Mouse (Mus musculus): ENCODE data around the gene Msrb1.
"Not testable (repeated sequence)": the region's sequence is repeated elsewhere in the genome, so short reads cannot be mapped to it uniquely, and the experiment has no call there.

The Msrb1 gene

GRCm38 (mm10) chr17:24719494-24720222, 16.8 kb upstream of the Msrb1 start:
- DNase-seq (ENCODE audit: low spot score), result peak; percentile 98

- not testable (repeated sequence) for DNase-seq (ENCODE audit: low spot score)
Measured at GRCm38 (mm10) chr17:24720616-24721015, 15.8 kb upstream of the Msrb1 start.

DNA sequence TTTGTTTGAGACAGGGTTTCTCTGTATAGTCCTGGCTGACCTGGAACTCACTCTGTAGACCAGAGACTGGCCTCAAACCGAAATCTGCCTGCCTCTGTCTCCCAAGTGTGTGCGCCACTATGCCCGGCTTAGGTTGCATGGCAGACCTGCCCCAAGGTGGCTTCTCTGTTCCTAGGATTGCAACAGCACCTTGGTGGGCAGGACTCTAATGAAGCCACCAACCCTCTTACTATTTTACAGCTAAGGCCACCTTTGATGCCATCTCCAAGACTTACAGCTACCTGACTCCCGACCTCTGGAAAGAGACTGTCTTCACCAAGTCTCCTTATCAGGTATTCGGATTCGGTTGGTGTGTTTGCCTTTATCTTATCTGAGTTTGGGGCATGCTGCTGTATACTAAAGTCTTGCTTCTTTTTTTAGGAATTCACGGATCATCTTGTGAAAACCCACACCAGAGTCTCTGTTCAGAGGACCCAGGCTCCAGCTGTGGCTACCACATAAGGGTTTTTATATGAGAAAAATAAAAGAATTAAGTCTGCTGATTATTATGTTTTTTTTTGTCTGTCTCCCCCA, 15.0 kb upstream of the Msrb1 start:
- DNase-seq (ENCODE audit: low spot score), result not testable (repeated sequence)

DNA sequence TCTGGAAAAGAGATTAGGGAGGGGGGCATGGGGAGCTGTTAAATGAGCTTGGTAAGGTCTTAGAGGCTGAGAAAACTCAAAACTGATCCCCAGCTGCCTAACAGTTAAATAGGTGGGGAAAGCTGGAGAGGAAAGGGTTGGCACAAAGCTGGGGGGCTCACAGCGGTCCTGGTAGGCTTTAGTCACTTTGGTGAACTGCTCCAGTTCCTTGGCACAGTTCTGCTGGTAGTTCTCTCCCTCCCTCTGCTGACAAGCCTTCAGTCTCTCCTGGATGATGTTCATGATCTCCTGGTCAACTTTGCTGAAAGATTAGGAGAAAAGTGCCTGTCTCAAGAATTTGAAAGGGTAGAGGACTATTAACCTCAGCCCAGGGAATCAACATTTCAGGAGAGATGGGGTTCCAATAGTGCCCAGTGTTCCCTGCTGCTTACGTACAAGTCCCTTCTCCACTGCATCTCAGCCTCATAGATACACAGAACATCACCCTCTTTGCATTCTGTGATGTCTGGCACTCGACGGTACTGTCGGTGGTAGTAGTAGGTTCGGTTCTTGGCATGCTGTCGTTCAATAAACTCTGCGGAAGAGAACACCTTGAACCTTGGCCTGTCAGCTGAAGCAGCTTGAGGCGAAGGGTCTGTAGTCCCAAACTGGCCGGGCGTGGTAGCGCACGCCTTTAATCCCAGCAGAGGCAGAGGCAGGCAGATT, 14.1 kb upstream of the Msrb1 start:
- DNase-seq (ENCODE audit: low spot score), result no peak

- DNase-seq (ENCODE audit: low spot score), result no peak
Measured at GRCm38 (mm10) chr17:24723122-24723880, 13.1 kb upstream of the Msrb1 start.

DNA sequence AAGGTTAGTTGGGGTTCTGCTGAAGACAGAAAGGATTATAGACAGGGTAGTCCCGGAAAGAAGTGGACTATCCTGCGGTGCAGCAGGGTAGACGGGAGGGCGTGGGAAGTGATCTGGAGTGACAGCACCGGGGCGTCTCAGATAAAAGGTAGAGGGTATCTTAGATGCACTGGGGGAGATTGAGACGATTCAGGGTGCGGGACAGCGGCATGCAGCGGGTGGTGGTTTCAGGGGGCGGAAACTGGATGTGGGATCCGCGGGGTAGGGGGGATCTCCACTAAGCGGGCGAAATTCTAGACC, 12.6 kb upstream of the Msrb1 start:
- no peak for DNase-seq (ENCODE audit: low spot score)

GRCm38 (mm10) chr17:24724184-24724583, 12.3 kb upstream of the Msrb1 start, which contains the start of gene Ndufb10:
TSS of gene Ndufb10 (minus strand) at chr17:24724478.
- peak; percentile 94 for DNase-seq (ENCODE audit: low spot score)

DNA sequence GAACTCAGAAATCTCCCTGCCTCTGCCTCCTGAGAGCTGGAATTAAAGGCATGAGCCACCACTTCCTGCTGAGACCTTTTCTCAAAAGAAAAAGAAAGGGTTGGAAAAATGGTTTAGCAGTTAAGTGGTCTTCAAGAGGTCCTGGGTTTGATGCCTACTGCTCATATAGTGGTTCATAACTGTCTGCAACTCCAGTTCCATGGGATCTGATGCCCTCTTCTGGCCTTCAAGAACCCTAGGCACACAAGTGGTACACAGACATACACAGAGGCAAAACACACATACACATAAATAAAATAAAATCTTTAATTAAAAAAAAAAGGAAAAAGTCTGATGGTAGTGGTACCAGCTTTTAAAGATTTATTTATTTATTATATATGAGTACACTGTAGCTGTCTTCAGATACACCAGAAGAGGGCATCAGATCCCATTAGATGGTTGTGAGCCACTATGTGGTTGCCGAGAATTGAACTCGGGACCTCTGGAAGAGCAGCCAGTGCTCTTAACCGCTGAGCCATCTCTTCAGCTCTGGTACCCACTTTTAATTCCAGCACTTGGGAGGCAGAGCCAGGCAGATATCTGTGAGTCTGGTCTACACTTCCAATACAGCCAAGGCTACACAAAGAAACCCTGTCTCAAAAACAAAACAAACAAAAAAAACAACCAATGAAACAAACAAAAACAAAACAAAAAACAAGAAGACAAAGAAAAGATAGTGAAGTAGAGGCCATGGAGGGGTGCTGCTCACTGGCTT, 10.6 kb upstream of the Msrb1 start:
- no peak for DNase-seq (ENCODE audit: low spot score)

GRCm38 (mm10) chr17:24727618-24728017, 8.8 kb upstream of the Msrb1 start, which contains the start of gene Rpl3l:
TSS of gene Rpl3l (plus strand) at chr17:24727820.
- DNase-seq (ENCODE audit: low spot score), result no peak

DNA sequence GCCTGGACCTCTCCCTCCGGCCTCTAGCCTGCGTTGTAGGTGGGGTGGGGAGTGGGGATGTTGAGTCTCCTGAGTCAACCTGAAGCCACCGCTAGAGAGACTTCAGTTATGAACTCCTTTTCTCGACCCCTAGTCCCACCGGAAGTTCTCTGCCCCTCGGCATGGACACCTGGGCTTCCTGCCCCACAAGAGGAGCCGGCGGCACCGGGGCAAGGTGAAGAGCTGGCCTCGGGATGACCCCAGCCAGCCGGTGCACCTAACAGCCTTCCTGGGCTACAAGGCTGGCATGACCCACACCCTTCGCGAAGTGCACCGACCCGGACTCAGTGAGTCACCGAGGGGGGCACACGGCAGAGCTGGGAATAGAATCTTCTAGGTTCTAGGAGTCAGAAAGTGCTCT, 8.3 kb upstream of the Msrb1 start:
- DNase-seq (ENCODE audit: low spot score), result no peak

- no peak for DNase-seq (ENCODE audit: low spot score)
Measured at GRCm38 (mm10) chr17:24729067-24729466, 7.4 kb upstream of the Msrb1 start.

DNA sequence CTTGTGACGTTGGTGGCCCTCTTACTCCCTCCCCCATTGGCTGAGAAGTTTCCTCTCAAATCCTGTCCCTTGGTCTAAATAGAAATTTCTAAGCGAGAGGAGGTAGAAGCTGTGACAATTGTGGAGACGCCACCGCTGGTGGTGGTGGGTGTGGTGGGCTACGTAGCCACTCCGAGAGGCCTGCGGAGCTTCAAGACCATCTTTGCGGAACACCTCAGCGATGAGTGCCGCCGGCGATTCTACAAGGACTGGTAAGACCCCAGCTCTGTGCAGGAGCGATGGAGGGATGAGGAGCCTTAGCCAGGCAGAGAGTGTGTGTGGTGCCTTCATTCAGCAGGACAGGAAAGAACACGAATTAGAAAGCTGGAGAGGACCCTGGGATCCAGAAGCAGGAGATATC, 5.7 kb upstream of the Msrb1 start:
- DNase-seq (ENCODE audit: low spot score), result no peak

DNA sequence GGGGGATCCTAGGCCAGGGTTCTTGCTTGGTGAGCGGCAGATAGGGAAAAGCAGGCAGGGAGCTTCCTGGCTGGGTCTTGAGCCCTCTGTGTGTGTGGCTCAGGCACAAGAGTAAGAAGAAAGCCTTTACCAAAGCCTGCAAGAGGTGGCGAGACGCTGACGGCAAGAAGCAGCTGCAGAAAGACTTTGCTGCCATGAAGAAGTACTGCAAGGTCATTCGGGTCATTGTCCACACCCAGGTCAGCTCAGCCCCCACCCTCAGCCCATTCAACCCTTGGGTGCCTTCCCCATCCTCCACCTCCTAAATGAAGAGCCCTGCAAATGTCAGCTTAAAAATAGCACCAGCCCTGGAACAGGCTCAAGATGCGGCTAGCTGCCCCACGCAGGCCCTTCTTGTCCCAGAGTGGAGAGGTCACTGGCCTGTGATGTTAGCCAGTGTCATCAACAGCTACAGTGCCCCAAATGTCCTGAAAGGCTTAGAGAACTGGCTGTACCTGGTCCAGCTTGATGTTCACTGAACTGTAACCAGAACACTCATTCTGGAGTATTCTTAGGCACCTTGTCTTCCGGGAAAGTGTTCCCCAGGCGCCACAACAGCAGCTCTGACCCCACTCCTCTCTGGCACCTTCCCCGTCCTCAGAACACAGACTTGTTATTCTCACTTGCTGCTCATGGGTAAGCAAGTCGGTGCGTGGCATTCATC, 4.1 kb upstream of the Msrb1 start:
- no peak for DNase-seq (ENCODE audit: low spot score)

DNA sequence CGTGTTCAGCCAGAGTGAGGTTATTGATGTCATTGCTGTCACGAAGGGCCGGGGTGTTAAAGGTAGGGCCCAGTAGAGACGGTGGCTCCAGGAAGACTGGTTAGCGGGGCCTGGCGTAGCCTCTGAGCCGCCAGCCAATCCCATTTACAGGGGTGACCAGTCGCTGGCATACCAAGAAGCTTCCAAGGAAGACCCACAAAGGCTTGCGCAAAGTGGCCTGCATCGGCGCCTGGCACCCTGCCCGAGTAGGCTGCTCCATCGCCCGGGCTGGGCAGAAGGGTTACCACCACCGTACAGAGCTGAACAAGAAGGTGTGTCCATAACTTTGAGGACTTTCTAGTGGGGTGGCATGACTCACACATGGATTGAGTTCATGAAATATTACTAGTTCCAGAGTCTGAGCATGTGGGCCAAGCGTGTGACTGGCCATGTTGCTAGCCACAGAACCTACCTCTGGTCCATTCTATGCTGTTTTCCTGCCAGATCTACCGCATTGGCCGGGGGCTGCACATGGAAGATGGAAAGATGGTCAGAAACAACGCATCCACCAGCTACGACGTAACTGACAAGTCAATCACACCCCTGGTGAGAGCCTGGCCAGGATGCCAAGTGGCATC, 2.9 kb upstream of the Msrb1 start:
- DNase-seq (ENCODE audit: low spot score), result no peak

DNA sequence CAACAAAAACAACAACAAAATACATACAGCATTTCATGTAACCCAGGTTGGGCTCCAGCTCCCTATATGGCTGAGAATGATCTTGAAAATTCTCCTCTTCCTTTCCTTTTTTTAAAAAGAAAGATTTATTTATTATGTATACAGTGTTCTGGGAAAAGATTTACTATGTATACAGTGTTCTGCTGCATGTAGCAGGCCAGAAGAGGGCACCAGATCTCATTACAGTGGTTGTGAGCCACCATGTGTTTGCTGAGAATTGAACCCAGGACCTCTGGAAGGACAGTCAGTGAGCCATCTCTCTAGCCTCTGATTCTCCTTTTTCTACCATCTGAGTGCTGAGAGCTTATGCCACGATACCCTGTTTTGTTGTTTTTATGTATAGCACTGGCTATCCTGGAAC, 1.9 kb upstream of the Msrb1 start:
- DNase-seq (ENCODE audit: low spot score), result no peak

DNA sequence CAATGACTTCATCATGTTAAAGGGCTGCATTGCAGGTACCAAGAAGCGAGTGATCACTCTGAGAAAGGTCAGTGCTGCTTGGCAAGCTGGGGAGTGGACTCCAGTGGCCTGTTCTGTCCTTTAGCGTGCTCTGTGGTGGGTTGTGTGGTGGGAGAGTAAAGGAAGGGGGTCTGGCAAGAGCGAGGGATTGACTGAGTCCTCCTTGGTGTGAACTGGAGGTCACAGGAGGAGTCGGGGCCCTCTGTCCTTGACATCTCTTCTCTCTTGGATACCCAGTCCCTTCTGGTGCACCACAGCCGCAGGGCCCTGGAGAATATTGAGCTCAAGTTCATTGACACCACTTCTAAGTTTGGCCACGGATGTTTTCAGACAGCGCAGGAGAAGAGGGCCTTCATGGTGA, 996 bp upstream of the Msrb1 start:
- no peak for DNase-seq (ENCODE audit: low spot score)

- no peak for DNase-seq (ENCODE audit: low spot score)
Measured at GRCm38 (mm10) chr17:24737135-24737810, 831 bp downstream of the Msrb1 start.

DNA sequence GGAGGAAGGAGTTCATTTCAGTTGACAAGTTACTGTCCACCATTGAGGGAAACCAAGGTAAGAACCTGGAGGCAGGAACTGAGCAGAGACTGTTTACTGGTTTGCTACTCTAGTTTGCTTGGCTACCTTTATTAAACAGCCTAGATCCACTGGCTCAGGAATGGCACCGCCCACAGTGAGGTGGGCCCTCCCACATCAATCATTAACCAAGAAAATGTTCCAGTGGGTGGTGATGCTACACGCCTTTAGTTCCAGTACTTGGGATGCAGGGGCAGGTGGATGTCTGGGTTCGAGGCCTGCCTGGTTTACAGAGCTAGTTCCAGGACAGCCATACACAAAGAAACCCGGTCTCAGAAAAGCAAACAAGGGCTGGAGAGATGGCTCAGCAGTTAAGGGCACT, 1.8 kb downstream of the Msrb1 start:
- DNase-seq (ENCODE audit: low spot score), result no peak

- DNase-seq (ENCODE audit: low spot score), result no peak
Measured at GRCm38 (mm10) chr17:24739926-24740325, 3.5 kb downstream of the Msrb1 start.

GRCm38 (mm10) chr17:24742307-24742706, 5.9 kb downstream of the Msrb1 start:
- no peak for DNase-seq (ENCODE audit: low spot score)
